Comparison of ENCODE assay signal across 9 mouse cellular contexts in the genomic region with DNA sequence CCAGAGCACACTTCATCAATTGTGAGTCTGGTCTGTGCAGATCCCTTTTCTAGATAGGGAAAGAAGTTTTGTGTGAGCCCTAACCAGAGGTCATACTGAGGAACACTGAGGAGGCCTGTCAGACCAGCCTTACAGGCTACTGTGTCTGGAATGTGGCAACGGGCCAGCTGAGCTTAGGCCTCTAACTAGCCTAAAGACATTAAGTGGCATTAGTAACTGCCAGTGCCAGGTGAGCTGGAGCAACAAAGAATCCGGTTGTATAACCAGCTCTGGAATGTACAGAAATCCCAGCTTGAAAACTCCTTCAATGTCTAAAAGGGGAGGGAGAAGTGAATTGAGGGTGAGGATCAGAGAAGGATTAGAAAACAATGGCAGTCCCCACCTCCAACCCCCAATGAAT. TPM values are rescaled to one million over a fixed set of nuclear protein-coding genes. Genes with fewer than 3 reads are reported as not detected.
DNase-seq lines count a peak whose midpoint lies in the region; ATAC-seq lines count a peak whose summit lies in the region.
"Had no signal": no experiment of that assay in that cellular context is flagged by ENCODE, and none has a peak within 500 bp of the region (broad histone marks: within the 10 kb centered on the region; RNA-seq: fewer than 3 reads in every experiment).

No protein-coding gene starts in this region.

- 63% methylated on average over 2 of the region's 2 CpGs for WGBS in kidney, embryonic 16.5 days
- WGBS in hindbrain, embryonic 16.5 days = 69% methylated on average over 2 of the region's 2 CpGs

- H3K4me3 ChIP-seq in kidney, embryonic 16.5 days (ENCODE audit: low read length) = no peak overlapping the region
- H3K4me3 ChIP-seq in hindbrain, embryonic 16.5 days (ENCODE audit: low read length) = no peak overlapping the region

- no peaks in the 10 kb centered on the region for H3K27me3 ChIP-seq in kidney, embryonic 16.5 days (ENCODE audit: insufficient read depth, low read length)
- no peaks in the 10 kb centered on the region for H3K27me3 ChIP-seq in hindbrain, embryonic 16.5 days (replicated peaks; ENCODE audit: control insufficient read depth, insufficient read depth, low read length)
- H3K27me3 ChIP-seq: heart, embryonic 12.5 days; hindbrain, embryonic 12.5 days had no signal

- no peak for ATAC-seq in kidney, embryonic 16.5 days (ENCODE audit: low FRiP score, low TSS enrichment)
- no peak for ATAC-seq in activated CD4-positive, CD25-positive, alpha-beta regulatory T cell, adult 4 months
- ATAC-seq in hindbrain, embryonic 16.5 days = no peak

- intact Hi-C loops in left cerebral cortex, postnatal 4 days (cut with DNase I) = no loop called here

- H3K27ac ChIP-seq in kidney, embryonic 16.5 days (ENCODE audit: low read length) = peak overlapping the region; percentile 88
- H3K27ac ChIP-seq in hindbrain, embryonic 16.5 days (ENCODE audit: low read depth, low read length) = no peak overlapping the region
- H3K27ac ChIP-seq: hindbrain, embryonic 12.5 days had no signal

- H3K4me1 ChIP-seq in kidney, embryonic 16.5 days (ENCODE audit: insufficient read depth, low read length) = peaks cover 7% of the 10 kb centered on the region; the same call in 1 of the 2 replicates
- H3K4me1 ChIP-seq in hindbrain, embryonic 16.5 days (ENCODE audit: control insufficient read depth, insufficient read depth, low read depth, low read length) = peaks cover 9% of the 10 kb centered on the region

- H3K36me3 ChIP-seq in kidney, embryonic 16.5 days (ENCODE audit: insufficient read depth, low read length) = no peaks in the 10 kb centered on the region
- H3K36me3 ChIP-seq in hindbrain, embryonic 16.5 days (ENCODE audit: control insufficient read depth, insufficient read depth, low read length) = no peaks in the 10 kb centered on the region
- H3K36me3 ChIP-seq: heart, embryonic 12.5 days; hindbrain, embryonic 12.5 days had no signal

- peak; percentile 5 for DNase-seq in NIH3T3 (ENCODE audit: low read depth)
- peak; percentile 21 for DNase-seq in cerebellum, adult 9-10 months
- DNase-seq in lung, postnatal 10 days = peak; percentile 46
- DNase-seq in left cerebral cortex, postnatal 4 days = no peak

- no peaks in the 10 kb centered on the region for H3K9me3 ChIP-seq in kidney, embryonic 16.5 days (ENCODE audit: low read length)
- H3K9me3 ChIP-seq in hindbrain, embryonic 16.5 days (ENCODE audit: control insufficient read depth, low read length) = no peaks in the 10 kb centered on the region
- H3K9me3 ChIP-seq: heart, embryonic 12.5 days; hindbrain, embryonic 12.5 days had no signal

- H3K4me2 ChIP-seq in kidney, embryonic 16.5 days (replicated peaks; ENCODE audit: low read depth, low read length) = no peak overlapping the region
- H3K4me2 ChIP-seq in hindbrain, embryonic 16.5 days (ENCODE audit: low read length) = no peak overlapping the region

- no peak overlapping the region for H3K9ac ChIP-seq in kidney, embryonic 16.5 days (replicated peaks; ENCODE audit: low read length)
- no peak overlapping the region for H3K9ac ChIP-seq in hindbrain, embryonic 16.5 days (ENCODE audit: low read depth, low read length)
- H3K9ac ChIP-seq: hindbrain, embryonic 12.5 days had no signal

RNA-seq across cellular contexts. Expression of a gene that starts 1.2 kb away (rescaled TPM):
- 10.4 TPM in 2 replicates for polyA plus RNA-seq in kidney, embryonic 16.5 days (2015; fragmentation: Nextera tagmentation; extraction: Ambion mirVana)
- 1 to 10 TPM; 4.1 to 5.4 TPM for polyA plus RNA-seq in activated CD4-positive, CD25-positive, alpha-beta regulatory T cell, adult 4 months (2017; shearing (Covaris generic))
- 12.4 and 13.6 TPM in 2 replicates for polyA plus RNA-seq in hindbrain, embryonic 16.5 days (2015; fragmentation: Nextera tagmentation; extraction: Ambion mirVana)
- 10 to 100 TPM; 29.8 to 30.2 TPM for total RNA-seq in left cerebral cortex, postnatal 4 days (2021)
